Mouse (Mus musculus): ENCODE data around the gene Prkca. TPM values are rescaled to one million over a fixed set of nuclear protein-coding genes. Genes with fewer than 3 reads are reported as not detected.

Prkca gene
- polyA plus RNA-seq, 1 experiment from 2014 or later, result 10.1 TPM

- H3K4me1 ChIP-seq, result no peaks in the 10 kb centered on the region
- no peak overlapping the region for H3K27ac ChIP-seq
- ATAC-seq (ENCODE audit: insufficient read depth, low FRiP score, low read depth), result no peak
- no peak overlapping the region for H3K4me2 ChIP-seq
- no peaks in the 10 kb centered on the region for H3K27me3 ChIP-seq (replicated peaks)
- no peaks in the 10 kb centered on the region for H3K36me3 ChIP-seq
- no peak overlapping the region for H3K9ac ChIP-seq
- no peak overlapping the region for H3K4me3 ChIP-seq (replicated peaks)
- WGBS, result 88% methylated on average over 5 of the region's 5 CpGs
- H3K9me3 ChIP-seq, result no peaks in the 10 kb centered on the region
These were observed 264.3 kb downstream of the Prkca start for GRCm38 (mm10) chr11:108079454-108079853.

- 85% methylated on average over 3 of the region's 3 CpGs for WGBS
- ATAC-seq (ENCODE audit: insufficient read depth, low FRiP score, low read depth), result no peak
- H3K9me3 ChIP-seq, result no peaks in the 10 kb centered on the region
These were observed 266.2 kb downstream of the Prkca start for GRCm38 (mm10) chr11:108077514-108077913.

GRCm38 (mm10) chr11:108072606-108073243 is 271.0 kb downstream of the Prkca start:
- 69% methylated on average over 6 of the region's 6 CpGs for WGBS
- Histone ChIP-seq H3K4me1 (no peaks in the 10 kb centered on the region), H3K4me2 (no peak overlapping the region), H3K27me3 (replicated peaks) (no peaks in the 10 kb centered on the region), H3K9ac (no peak overlapping the region), H3K36me3 (no peaks in the 10 kb centered on the region), H3K27ac (no peak overlapping the region), H3K9me3 (no peaks in the 10 kb centered on the region), H3K4me3 (replicated peaks) (no peak overlapping the region)
- ATAC-seq (ENCODE audit: insufficient read depth, low FRiP score, low read depth), result no peak

More at GRCm38 (mm10) chr11:108077514-108077913, 266.2 kb downstream of the Prkca start:
- Histone ChIP-seq H3K4me3 (replicated peaks) (no peak overlapping the region), H3K9ac (no peak overlapping the region), H3K27me3 (replicated peaks) (no peaks in the 10 kb centered on the region), H3K4me2 (no peak overlapping the region), H3K4me1 (no peaks in the 10 kb centered on the region), H3K27ac (no peak overlapping the region), H3K36me3 (no peaks in the 10 kb centered on the region)

GRCm38 (mm10) chr11:108071230-108071629 is 272.5 kb downstream of the Prkca start:
- no peaks in the 10 kb centered on the region for H3K27me3 ChIP-seq (replicated peaks)
- no peaks in the 10 kb centered on the region for H3K4me1 ChIP-seq
- no peak overlapping the region for H3K4me3 ChIP-seq (replicated peaks)
- ATAC-seq (ENCODE audit: insufficient read depth, low FRiP score, low read depth), result no peak
- no peak overlapping the region for H3K4me2 ChIP-seq
- no peaks in the 10 kb centered on the region for H3K36me3 ChIP-seq
- WGBS, result 75% methylated on average over 6 of the region's 6 CpGs
- no peaks in the 10 kb centered on the region for H3K9me3 ChIP-seq
- H3K9ac ChIP-seq, result no peak overlapping the region
- no peak overlapping the region for H3K27ac ChIP-seq

- Histone ChIP-seq H3K4me2 (no peak overlapping the region), H3K27me3 (replicated peaks) (no peaks in the 10 kb centered on the region), H3K27ac (no peak overlapping the region), H3K9me3 (no peaks in the 10 kb centered on the region), H3K9ac (no peak overlapping the region), H3K4me3 (replicated peaks) (no peak overlapping the region), H3K4me1 (no peaks in the 10 kb centered on the region), H3K36me3 (no peaks in the 10 kb centered on the region)
- 41% methylated on average over 6 of the region's 6 CpGs for WGBS
- ATAC-seq (ENCODE audit: insufficient read depth, low FRiP score, low read depth), result no peak
These were observed 273.7 kb downstream of the Prkca start for GRCm38 (mm10) chr11:108070038-108070437.

GRCm38 (mm10) chr11:108068430-108068829 is 275.3 kb downstream of the Prkca start:
- WGBS, result 80% methylated on average over 5 of the region's 5 CpGs
- ATAC-seq (ENCODE audit: insufficient read depth, low FRiP score, low read depth), result no peak
- no peaks in the 10 kb centered on the region for H3K9me3 ChIP-seq

GRCm38 (mm10) chr11:108067161-108067560 is 276.6 kb downstream of the Prkca start:
- Histone ChIP-seq H3K4me2 (no peak overlapping the region), H3K4me3 (replicated peaks) (no peak overlapping the region), H3K27ac (no peak overlapping the region), H3K9me3 (no peaks in the 10 kb centered on the region), H3K9ac (no peak overlapping the region), H3K36me3 (no peaks in the 10 kb centered on the region), H3K4me1 (no peaks in the 10 kb centered on the region), H3K27me3 (replicated peaks) (no peaks in the 10 kb centered on the region)
- 83% methylated on average over 7 of the region's 7 CpGs for WGBS
- no peak for ATAC-seq (ENCODE audit: insufficient read depth, low FRiP score, low read depth)

More at GRCm38 (mm10) chr11:108068430-108068829, 275.3 kb downstream of the Prkca start:
- Histone ChIP-seq H3K4me3 (replicated peaks) (no peak overlapping the region), H3K4me1 (no peaks in the 10 kb centered on the region), H3K27me3 (replicated peaks) (no peaks in the 10 kb centered on the region), H3K9ac (no peak overlapping the region), H3K36me3 (no peaks in the 10 kb centered on the region), H3K4me2 (no peak overlapping the region), H3K27ac (no peak overlapping the region)

- Histone ChIP-seq H3K27ac (no peak overlapping the region), H3K9me3 (no peaks in the 10 kb centered on the region), H3K4me3 (replicated peaks) (no peak overlapping the region), H3K4me2 (no peak overlapping the region), H3K36me3 (no peaks in the 10 kb centered on the region), H3K9ac (no peak overlapping the region), H3K27me3 (replicated peaks) (no peaks in the 10 kb centered on the region), H3K4me1 (no peaks in the 10 kb centered on the region)
- 81% methylated on average over 3 of the region's 3 CpGs for WGBS
- ATAC-seq (ENCODE audit: insufficient read depth, low FRiP score, low read depth), result no peak
These were observed 279.3 kb downstream of the Prkca start for GRCm38 (mm10) chr11:108064401-108064800.

GRCm38 (mm10) chr11:108063096-108063495 is 280.6 kb downstream of the Prkca start:
- H3K27ac ChIP-seq, result no peak overlapping the region
- H3K36me3 ChIP-seq, result no peaks in the 10 kb centered on the region
- H3K4me2 ChIP-seq, result no peak overlapping the region
- H3K27me3 ChIP-seq (replicated peaks), result no peaks in the 10 kb centered on the region
- no peaks in the 10 kb centered on the region for H3K4me1 ChIP-seq
- 67% methylated on average over 8 of the region's 8 CpGs for WGBS
- ATAC-seq (ENCODE audit: insufficient read depth, low FRiP score, low read depth), result no peak
- H3K9me3 ChIP-seq, result no peaks in the 10 kb centered on the region
- no peak overlapping the region for H3K9ac ChIP-seq
- H3K4me3 ChIP-seq (replicated peaks), result no peak overlapping the region

GRCm38 (mm10) chr11:108061571-108062479 is 281.9 kb downstream of the Prkca start:
- Histone ChIP-seq H3K4me3 (replicated peaks) (no peak overlapping the region), H3K27me3 (replicated peaks) (no peaks in the 10 kb centered on the region), H3K36me3 (no peaks in the 10 kb centered on the region), H3K9me3 (no peaks in the 10 kb centered on the region), H3K9ac (no peak overlapping the region), H3K4me2 (no peak overlapping the region), H3K4me1 (no peaks in the 10 kb centered on the region), H3K27ac (no peak overlapping the region)
- ATAC-seq (ENCODE audit: insufficient read depth, low FRiP score, low read depth), result no peak
- 82% methylated on average over 17 of the region's 17 CpGs for WGBS

GRCm38 (mm10) chr11:108057138-108057537 is 286.6 kb downstream of the Prkca start:
- no peak overlapping the region for H3K27ac ChIP-seq
- H3K4me1 ChIP-seq, result no peaks in the 10 kb centered on the region
- H3K9me3 ChIP-seq, result no peaks in the 10 kb centered on the region
- H3K36me3 ChIP-seq, result no peaks in the 10 kb centered on the region
- H3K4me2 ChIP-seq, result no peak overlapping the region
- H3K9ac ChIP-seq, result no peak overlapping the region
- no peaks in the 10 kb centered on the region for H3K27me3 ChIP-seq (replicated peaks)
- 85% methylated on average over 6 of the region's 6 CpGs for WGBS
- ATAC-seq (ENCODE audit: insufficient read depth, low FRiP score, low read depth), result no peak
- no peak overlapping the region for H3K4me3 ChIP-seq (replicated peaks)

- Histone ChIP-seq H3K36me3 (no peaks in the 10 kb centered on the region), H3K9me3 (no peaks in the 10 kb centered on the region), H3K4me1 (no peaks in the 10 kb centered on the region), H3K4me3 (replicated peaks) (no peak overlapping the region), H3K9ac (no peak overlapping the region), H3K27ac (no peak overlapping the region), H3K4me2 (no peak overlapping the region), H3K27me3 (replicated peaks) (no peaks in the 10 kb centered on the region)
- ATAC-seq (ENCODE audit: insufficient read depth, low FRiP score, low read depth), result no peak
- WGBS, result 90% methylated on average over 3 of the region's 3 CpGs
These were observed 289.1 kb downstream of the Prkca start for GRCm38 (mm10) chr11:108054647-108055046.

Measured in stomach, embryonic 15.5 days (tissue).